Mouse (Mus musculus) lung, postnatal 36 days (tissue): ENCODE results near the gene Sspo.

ENCODE experiments used
- DNase-seq: peaks from one replicate; pipeline ENCODE4 v3.0.0; 2022; ENCODE audit warnings: mixed read lengths

Sspo gene

GRCm38 (mm10) chr6:48447929-48448328, at the start of gene Sspo:
Gene Sspo, plus strand, starts transcription at chr6:48448229.
- no peak for DNase-seq

GRCm38 (mm10) chr6:48399906-48400305, 48.1 kb upstream of the Sspo start:
- DNase-seq, result no peak

GRCm38 (mm10) chr6:48404071-48404470, 44.0 kb upstream of the Sspo start:
- DNase-seq, result no peak

DNA sequence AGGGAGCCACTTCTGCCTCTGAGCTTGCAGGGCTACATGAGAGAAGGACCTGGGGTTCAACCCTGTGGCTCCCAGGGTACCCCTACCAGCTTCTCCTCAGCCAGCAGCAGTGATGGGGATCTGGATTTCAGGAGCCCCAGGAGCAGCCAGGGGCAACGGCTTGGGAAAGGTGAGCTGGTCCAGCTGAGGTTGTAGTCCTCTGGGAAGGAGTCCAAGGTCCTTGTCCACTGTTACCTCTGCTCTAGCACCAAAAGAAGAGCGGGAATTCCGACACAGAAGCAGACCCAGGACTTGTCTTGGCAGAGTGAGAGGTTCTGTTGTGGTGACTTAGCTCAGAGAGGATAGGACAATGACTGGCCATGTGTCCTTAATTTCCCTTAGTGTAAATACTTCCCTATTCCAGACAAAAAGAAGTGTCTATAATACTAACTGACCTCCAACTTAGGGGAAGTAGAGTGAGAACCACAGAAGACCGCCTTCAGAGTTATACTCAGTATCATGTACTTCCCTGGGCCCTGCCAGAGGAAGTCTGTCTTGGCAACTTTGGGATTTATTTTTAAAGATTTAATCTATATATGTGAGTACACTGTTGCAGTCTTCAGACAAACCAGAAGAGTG, 38.2 kb upstream of the Sspo start:
- DNase-seq, result no peak

DNA sequence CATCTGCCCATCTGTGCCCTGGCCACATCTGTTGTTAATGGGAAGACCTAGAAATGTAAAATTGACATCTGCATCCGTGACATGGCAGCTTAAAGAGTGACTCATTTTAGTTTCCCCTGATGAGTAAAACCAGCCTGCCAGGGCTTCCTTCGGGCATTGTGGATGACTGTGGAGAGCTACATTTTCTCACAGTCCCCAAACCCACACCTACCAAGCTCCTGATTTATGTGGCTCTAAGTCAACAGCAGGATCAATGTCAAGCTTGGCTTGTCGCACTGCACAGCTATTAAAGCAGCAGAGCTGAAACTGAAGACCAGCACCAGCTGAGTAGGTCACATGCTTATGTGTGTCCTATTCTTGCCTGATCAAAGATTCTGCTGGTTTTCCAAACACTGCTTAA, 37.5 kb upstream of the Sspo start:
- DNase-seq, result no peak

DNA sequence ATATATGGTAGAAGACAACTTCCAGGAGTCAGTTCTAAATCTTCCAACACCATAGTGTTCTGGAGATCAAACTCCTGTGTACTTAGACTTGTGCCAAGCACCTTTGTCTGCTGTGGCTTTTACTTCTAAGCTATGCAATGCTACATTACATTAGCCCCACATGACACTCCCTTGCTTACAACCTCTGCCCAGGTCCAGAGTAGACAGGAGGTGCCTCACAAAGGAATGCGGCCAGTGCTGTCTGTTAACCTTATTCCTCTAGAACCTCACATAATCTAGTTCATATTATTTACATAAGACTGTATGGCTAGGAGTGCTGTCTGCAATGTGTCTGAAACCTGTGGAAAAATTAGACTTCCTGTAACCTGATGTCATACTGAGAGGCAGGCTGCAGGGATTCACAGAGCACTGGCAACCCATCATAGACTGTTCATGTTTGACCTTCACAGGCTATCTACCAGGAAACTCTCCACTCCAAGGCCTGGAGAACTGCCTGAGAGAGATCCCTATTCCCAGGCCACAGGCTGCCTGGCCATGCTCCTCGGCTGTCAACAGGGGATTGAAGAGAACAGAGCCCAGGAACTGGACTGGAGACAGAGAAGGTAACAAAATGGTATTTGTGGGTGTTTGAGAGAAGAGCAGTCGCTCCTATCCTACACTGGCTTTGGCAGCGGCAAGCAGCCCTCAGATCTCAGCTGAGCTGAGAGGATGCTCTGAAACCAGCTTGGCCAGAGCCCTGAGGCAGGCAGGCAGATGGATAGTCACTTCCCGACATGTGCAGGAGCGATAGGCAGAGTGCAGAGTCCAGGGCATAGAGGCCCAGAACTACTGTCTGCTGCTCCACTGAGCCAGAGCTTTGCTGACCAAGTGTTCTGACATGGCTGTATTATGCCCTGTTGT, 36.6 kb upstream of the Sspo start:
- no peak for DNase-seq

DNA sequence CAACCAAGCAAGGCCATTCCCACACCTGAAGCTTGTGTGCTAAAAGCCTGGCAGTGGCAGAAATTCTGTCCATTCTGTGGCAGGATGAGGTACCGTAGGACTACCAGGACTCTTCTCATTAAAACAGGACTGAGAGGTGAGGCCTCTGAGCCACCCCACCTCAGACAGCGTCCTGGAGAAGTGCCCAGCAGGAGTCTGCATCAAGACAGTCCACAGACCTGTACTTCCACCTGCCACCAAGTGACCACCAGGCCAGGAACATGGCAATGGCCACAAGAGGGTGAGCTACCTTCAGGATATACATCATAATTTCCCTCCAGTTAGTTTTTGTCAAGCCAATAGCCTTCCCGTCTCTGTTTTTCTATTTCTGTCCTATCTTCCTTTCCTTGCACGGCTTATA, 35.9 kb upstream of the Sspo start:
- no peak for DNase-seq

- no peak for DNase-seq
Observed at GRCm38 (mm10) chr6:48412662-48413061, 35.4 kb upstream of the Sspo start.

DNA sequence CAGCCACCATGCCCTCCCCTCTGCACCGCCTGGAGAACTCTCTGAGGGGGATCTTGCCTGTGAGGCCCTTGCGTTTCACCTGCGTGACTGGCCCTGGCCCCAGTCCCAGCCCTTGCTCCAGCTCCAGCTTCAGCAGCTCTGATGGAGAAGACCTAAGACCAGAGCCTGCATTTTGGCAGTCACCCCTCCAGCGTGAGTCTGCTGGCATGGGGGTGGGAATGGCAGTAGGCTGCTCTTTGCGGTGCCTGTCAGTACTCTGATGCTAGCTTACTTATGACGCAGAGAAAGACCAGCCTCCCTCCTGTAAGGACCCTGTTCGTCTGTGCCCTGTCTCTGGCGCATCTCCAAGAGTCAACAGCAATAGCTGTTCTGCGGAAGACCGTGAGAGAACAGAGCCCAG, 34.9 kb upstream of the Sspo start:
- DNase-seq, result no peak

GRCm38 (mm10) chr6:48414886-48415285, 33.1 kb upstream of the Sspo start:
- DNase-seq, result no peak

- no peak for DNase-seq
Observed at GRCm38 (mm10) chr6:48415636-48416035, 32.4 kb upstream of the Sspo start.

- DNase-seq, result no peak
Observed at GRCm38 (mm10) chr6:48416486-48416885, 31.5 kb upstream of the Sspo start.

- no peak for DNase-seq
Observed at GRCm38 (mm10) chr6:48420647-48421046, 27.4 kb upstream of the Sspo start.

- no peak for DNase-seq
Observed at GRCm38 (mm10) chr6:48423336-48423735, 24.7 kb upstream of the Sspo start.

DNA sequence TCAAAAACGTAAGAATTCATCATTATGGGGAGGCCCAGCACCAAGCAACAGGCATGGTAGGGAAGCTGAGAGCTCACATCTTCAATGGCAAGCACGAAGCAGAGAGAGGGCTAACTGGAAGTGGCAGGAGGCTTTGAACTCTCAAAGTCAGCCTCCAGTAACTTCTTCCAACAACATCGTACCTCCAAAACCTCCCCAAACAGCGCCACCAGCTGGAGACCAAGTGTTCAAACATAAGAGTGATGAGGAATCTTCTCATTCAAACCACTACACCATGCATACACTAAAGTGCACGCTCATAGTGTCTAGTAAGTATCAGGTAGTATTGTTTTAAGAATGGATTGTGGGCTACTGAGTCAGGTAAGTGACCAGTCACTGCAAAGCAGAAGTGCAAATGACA, 24.0 kb upstream of the Sspo start:
- no peak for DNase-seq

- no peak for DNase-seq
Observed at GRCm38 (mm10) chr6:48426956-48427355, 21.1 kb upstream of the Sspo start.

GRCm38 (mm10) chr6:48428769-48429557, 19.1 kb upstream of the Sspo start:
- DNase-seq, result no peak

DNA sequence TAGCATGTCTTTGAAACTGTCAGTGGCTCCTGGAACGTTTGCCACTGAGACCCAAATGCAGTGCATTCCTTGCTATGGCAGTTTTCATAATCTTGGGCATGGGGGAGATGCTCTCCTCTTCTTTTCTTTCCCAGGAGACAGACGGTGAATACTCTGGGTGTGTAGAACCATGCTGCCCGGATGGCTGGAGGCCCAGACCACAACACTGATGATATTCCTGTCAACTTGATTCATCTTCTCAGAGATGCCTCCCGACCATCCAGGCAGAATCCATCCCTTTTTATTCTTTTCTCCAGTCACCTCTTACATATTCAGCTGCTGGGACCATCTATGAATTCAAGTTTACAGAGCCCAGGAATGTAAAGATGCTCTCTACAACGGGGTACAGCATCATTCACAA, 17.3 kb upstream of the Sspo start:
- DNase-seq, result no peak

DNA sequence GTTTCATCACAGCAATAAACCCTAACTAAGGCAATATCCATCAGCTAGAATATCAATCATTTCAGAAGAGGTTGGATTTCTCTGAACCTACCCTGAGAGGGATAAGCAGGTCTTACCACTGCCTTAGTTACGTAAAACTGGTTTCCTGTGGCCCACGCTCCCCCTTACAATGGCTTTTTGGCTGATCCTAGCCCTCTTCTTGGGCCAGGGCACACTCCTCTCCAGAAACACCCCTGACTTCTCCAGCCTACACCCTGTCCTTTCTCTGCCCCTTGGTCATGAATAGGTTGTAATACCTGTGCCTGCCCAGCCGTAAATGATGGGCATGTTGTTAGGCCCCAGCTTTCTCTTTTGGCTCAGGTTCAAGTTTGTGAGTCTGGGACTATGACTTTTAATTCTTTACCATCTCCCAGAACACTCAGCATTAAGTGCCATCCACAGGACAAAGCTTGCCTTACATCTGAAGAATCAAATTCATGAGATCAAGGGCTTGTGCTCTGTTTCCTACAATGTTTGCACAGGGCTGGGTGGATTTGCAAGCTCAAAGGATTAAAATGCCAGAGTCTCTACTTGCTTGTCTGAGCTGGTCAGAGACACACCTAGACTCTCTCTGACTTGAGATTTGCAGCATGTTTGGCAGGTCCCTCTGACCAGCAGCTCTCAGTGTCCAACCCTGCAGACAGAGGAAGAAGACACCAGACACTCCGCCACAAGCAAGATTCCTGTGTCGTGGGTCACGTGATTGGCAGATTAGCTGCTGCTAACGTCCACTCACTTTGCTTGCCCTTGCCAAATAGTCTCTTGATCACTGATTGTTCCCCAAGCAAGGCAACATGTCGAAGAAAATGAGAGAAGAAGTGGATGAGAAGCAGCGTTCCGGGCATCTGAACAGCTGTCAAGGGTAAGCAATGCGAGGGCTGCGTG, 14.9 kb upstream of the Sspo start:
- DNase-seq, result peak; percentile 32

GRCm38 (mm10) chr6:48434651-48435050, 13.4 kb upstream of the Sspo start:
- DNase-seq, result no peak

- no peak for DNase-seq
Observed at GRCm38 (mm10) chr6:48435111-48435510, 12.9 kb upstream of the Sspo start.

DNA sequence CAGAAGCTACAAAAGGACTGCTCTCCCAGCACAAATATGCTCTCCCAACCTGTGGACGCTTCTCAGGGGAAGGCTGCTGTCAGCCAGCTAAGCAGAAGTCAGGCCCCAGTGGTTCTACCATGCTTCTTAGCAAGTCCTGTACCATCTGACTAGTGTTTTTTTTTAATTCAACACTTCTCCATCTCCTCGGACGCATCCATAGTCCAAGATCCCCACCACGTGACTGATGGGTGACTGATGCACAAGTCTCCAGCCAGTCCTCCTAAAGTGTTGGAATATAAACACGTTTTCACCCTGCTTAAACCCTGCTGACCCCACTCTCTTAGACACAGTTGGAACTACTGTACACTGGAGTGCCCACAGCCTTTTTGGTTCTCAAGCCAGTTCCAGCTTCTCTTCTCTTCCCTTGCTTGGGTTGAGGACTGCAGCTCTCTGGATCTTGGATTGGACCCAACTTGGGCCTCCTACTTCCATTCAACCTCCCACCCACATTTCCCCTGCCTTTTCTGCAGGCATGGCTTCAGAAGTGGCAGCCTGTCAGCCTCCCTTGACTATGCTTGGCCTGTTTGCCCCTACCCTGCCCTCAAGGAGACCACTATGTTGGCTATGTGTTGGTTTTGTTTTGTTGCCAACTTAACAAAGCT, 12.2 kb upstream of the Sspo start:
- no peak for DNase-seq
